Mouse (Mus musculus) E14TG2a.4 (cell line): ENCODE results near the gene Adgrf3.

Experiments used
- CTCF ChIP-seq: conservative IDR thresholded peaks from 2 replicates; pipeline ENCODE4 v1.5.1; 2014; ENCODE audit warnings: low read length
- POU5F1 ChIP-seq: IDR thresholded peaks from 2 replicates; pipeline ENCODE4 v1.6.1; 2014; ENCODE audit warnings: low read length, borderline replicate concordance

GRCm38 (mm10) chr5:30233979-30234378 is 28.5 kb upstream of the Adgrf3 start:
- TF ChIP-seq CTCF (no peak), POU5F1 (no peak)
